ENCODE assay signal across 25 mouse cellular contexts in the genomic region with DNA sequence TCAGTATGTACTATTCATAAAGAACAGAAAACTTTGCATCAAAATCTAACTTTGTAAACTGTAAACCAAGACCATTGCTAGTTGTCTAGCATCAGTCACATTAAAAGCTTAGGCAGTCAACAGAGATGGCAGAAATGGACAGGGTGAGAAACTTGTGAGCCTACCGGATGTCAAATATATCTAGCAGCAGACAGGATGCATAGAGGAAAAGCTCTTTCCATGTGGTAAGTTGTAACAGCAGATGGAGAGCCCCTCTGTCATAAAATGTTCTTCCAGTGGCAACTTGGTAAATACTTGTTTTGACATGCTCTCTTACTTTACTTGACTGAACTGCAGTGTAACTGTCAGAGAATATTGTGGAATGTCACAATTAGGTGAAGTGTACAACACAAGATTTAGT.
DNase-seq lines count a peak whose midpoint lies in the region; ATAC-seq and TF ChIP-seq lines count a peak whose summit lies in the region.
"Had no signal": no experiment of that assay in that cellular context is flagged by ENCODE, and none has a peak within 500 bp of the region (broad histone marks: within the 10 kb centered on the region; RNA-seq: fewer than 3 reads in every experiment).

No protein-coding gene starts in this region.

- H3K4me1 ChIP-seq in forebrain, embryonic 13.5 days: no peaks in the 10 kb centered on the region
- no peaks in the 10 kb centered on the region for H3K4me1 ChIP-seq in forebrain, embryonic 10.5 days
- H3K4me1 ChIP-seq in forebrain, postnatal 0 days (ENCODE audit: insufficient read depth): no peaks in the 10 kb centered on the region
- H3K4me1 ChIP-seq in midbrain, embryonic 10.5 days: no peaks in the 10 kb centered on the region
- H3K4me1 ChIP-seq: embryonic facial prominence, embryonic 10.5 days; embryonic facial prominence, embryonic 13.5 days; hindbrain, embryonic 12.5 days; hindbrain, embryonic 15.5 days had no signal

- H3K36me3 ChIP-seq in forebrain, embryonic 13.5 days (ENCODE audit: poor library complexity, severe bottlenecking): no peaks in the 10 kb centered on the region
- no peaks in the 10 kb centered on the region for H3K36me3 ChIP-seq in forebrain, embryonic 10.5 days (replicated peaks)
- H3K36me3 ChIP-seq in forebrain, postnatal 0 days (ENCODE audit: insufficient read depth): no peaks in the 10 kb centered on the region
- no peaks in the 10 kb centered on the region for H3K36me3 ChIP-seq in midbrain, embryonic 10.5 days
- H3K36me3 ChIP-seq: embryonic facial prominence, embryonic 10.5 days; embryonic facial prominence, embryonic 13.5 days; hindbrain, embryonic 12.5 days; hindbrain, embryonic 15.5 days had no signal

- ATAC-seq in forebrain, embryonic 13.5 days: peak; percentile 83; the same call in 1 of the 2 replicates
- peak; percentile 90 for ATAC-seq in forebrain, postnatal 0 days
- ATAC-seq: activated CD4-positive, CD25-positive, alpha-beta regulatory T cell, adult 4 months had no signal

- H3K9ac ChIP-seq in forebrain, embryonic 13.5 days: no peak overlapping the region
- H3K9ac ChIP-seq in forebrain, postnatal 0 days: no peak overlapping the region
- H3K9ac ChIP-seq: embryonic facial prominence, embryonic 13.5 days; hindbrain, embryonic 12.5 days; hindbrain, embryonic 15.5 days had no signal

- DNase-seq in forebrain, embryonic 10.5 days (ENCODE audit: extremely low spot score, low spot score): no peak
- peak; percentile 5 for DNase-seq in layer of hippocampus, adult 11-12 months (ENCODE audit: low spot score)
- DNase-seq in layer of hippocampus, adult 9-10 months (ENCODE audit: low spot score): no peak
- DNase-seq in brain, embryonic 14.5 days (ENCODE audit: low read depth): peak; percentile 72
- peak; percentile 76 for DNase-seq in forebrain, postnatal 0 days
- no peak for DNase-seq in kidney, adult 8-10 months
- DNase-seq in midbrain, embryonic 10.5 days (ENCODE audit: low spot score): no peak
- DNase-seq: adrenal gland, adult 8-10 months; adrenal gland, postnatal 36 days; cerebellum, adult 11-12 months; cerebellum, adult 8-10 months; cerebellum, postnatal 10 days; cerebellum, postnatal 36 days; embryo, embryonic 11 days; gastrocnemius, adult 2 months; gastrocnemius, postnatal 14 days; heart, adult 11 months had no signal

- H3K27me3 ChIP-seq in forebrain, embryonic 13.5 days: no peaks in the 10 kb centered on the region
- H3K27me3 ChIP-seq in forebrain, embryonic 10.5 days (ENCODE audit: poor library complexity, severe bottlenecking): no peaks in the 10 kb centered on the region
- no peaks in the 10 kb centered on the region for H3K27me3 ChIP-seq in forebrain, postnatal 0 days (ENCODE audit: insufficient read depth, low read length)
- no peaks in the 10 kb centered on the region for H3K27me3 ChIP-seq in midbrain, embryonic 10.5 days (ENCODE audit: low read depth, poor library complexity, severe bottlenecking)
- H3K27me3 ChIP-seq: embryonic facial prominence, embryonic 13.5 days; hindbrain, embryonic 12.5 days; hindbrain, embryonic 15.5 days had no signal

- no peaks in the 10 kb centered on the region for H3K9me3 ChIP-seq in forebrain, embryonic 13.5 days (replicated peaks)
- no peaks in the 10 kb centered on the region for H3K9me3 ChIP-seq in forebrain, embryonic 10.5 days
- no peaks in the 10 kb centered on the region for H3K9me3 ChIP-seq in forebrain, postnatal 0 days (ENCODE audit: low read length)
- H3K9me3 ChIP-seq in midbrain, embryonic 10.5 days (replicated peaks): no peaks in the 10 kb centered on the region
- H3K9me3 ChIP-seq: embryonic facial prominence, embryonic 10.5 days; embryonic facial prominence, embryonic 13.5 days; hindbrain, embryonic 12.5 days; hindbrain, embryonic 15.5 days had no signal

- TF ChIP-seq POLR2A in brain, embryonic 14.5 days (IDR thresholded peaks at IDR 0.05; ENCODE audit: borderline replicate concordance, extremely low read depth, insufficient read depth, insufficient read length, poor library complexity, severe bottlenecking): no peak

- no peak overlapping the region for H3K4me3 ChIP-seq in forebrain, embryonic 13.5 days
- no peak overlapping the region for H3K4me3 ChIP-seq in forebrain, embryonic 10.5 days
- no peak overlapping the region for H3K4me3 ChIP-seq in forebrain, postnatal 0 days (ENCODE audit: low read depth, low read length)
- no peak overlapping the region for H3K4me3 ChIP-seq in midbrain, embryonic 10.5 days
- H3K4me3 ChIP-seq: embryonic facial prominence, embryonic 10.5 days; embryonic facial prominence, embryonic 13.5 days; erythroblast, embryonic 14.5 days; gastrocnemius, adult 2 months; hindbrain, embryonic 12.5 days; hindbrain, embryonic 15.5 days had no signal

- WGBS in forebrain, embryonic 13.5 days: 88% methylated on average over 1 of the region's 1 CpGs
- 83% methylated on average over 1 of the region's 1 CpGs for WGBS in forebrain, embryonic 10.5 days
- WGBS in forebrain, postnatal 0 days: 66% methylated on average over 1 of the region's 1 CpGs
- 94% methylated on average over 1 of the region's 1 CpGs for WGBS in midbrain, embryonic 10.5 days

- no peak overlapping the region for H3K4me2 ChIP-seq in forebrain, embryonic 13.5 days
- H3K4me2 ChIP-seq in forebrain, postnatal 0 days (ENCODE audit: low read depth): no peak overlapping the region
- H3K4me2 ChIP-seq: embryonic facial prominence, embryonic 13.5 days; heart, embryonic 11.5 days; hindbrain, embryonic 12.5 days; hindbrain, embryonic 15.5 days had no signal

- TF ChIP-seq CTCF in brain, embryonic 14.5 days (IDR thresholded peaks at IDR 0.05; ENCODE audit: borderline replicate concordance, extremely low read depth, insufficient read depth, insufficient read length): no peak
- TF ChIP-seq CTCF in forebrain, postnatal 0 days (IDR thresholded peaks at IDR 0.05; ENCODE audit: low read depth): no peak

- no peak overlapping the region for H3K27ac ChIP-seq in forebrain, embryonic 13.5 days
- no peak overlapping the region for H3K27ac ChIP-seq in forebrain, embryonic 10.5 days
- H3K27ac ChIP-seq in forebrain, postnatal 0 days (ENCODE audit: low read depth, low read length): no peak overlapping the region
- H3K27ac ChIP-seq in midbrain, embryonic 10.5 days (replicated peaks): no peak overlapping the region
- H3K27ac ChIP-seq: embryonic facial prominence, embryonic 10.5 days; embryonic facial prominence, embryonic 13.5 days; gastrocnemius, adult 2 months; hindbrain, embryonic 12.5 days; hindbrain, embryonic 15.5 days had no signal

Comparison
In these comparisons a context has a peak if more than half of its experiments do, and no peak if none do; other contexts are left out.
1. DNase-seq: peak in layer of hippocampus, adult 11-12 months (single experiment), brain, embryonic 14.5 days (single experiment) and forebrain, postnatal 0 days (single experiment); none in forebrain, embryonic 10.5 days (single experiment), layer of hippocampus, adult 9-10 months (single experiment), kidney, adult 8-10 months (0 of 2) and midbrain, embryonic 10.5 days (single experiment).